25 mouse cellular contexts compared by ENCODE assay signal in the genomic region with DNA sequence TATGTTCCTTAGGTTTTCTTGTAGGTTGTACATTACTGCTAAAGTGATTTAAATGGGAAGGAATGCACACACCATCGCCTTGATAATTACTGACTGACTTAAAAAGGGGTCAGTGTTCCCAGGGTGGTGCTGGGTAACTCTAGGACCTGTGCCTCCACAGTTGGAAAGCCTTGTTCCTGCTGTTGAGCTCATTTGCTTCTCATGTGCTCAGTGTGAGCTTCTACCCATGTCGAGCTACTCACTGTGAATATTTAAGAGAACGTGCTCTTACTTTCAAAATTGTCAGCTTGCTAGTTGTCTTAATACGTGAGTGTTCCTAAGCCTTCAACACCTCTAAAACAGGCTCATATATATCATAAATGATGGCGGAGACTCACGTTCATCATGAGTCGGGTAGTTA.
A peak's percentile ranks its signal among the peaks of the same experiment; 100 is the strongest.
DNase-seq lines count a peak whose midpoint lies in the region; ATAC-seq and TF ChIP-seq lines count a peak whose summit lies in the region.
"Had no signal": no experiment of that assay in that cellular context is flagged by ENCODE, and none has a peak within 500 bp of the region (broad histone marks: within the 10 kb centered on the region; RNA-seq: fewer than 3 reads in every experiment).

No protein-coding gene starts in this region.

- H3K27ac ChIP-seq in forebrain, embryonic 13.5 days: no peak overlapping the region
- no peak overlapping the region for H3K27ac ChIP-seq in forebrain, embryonic 12.5 days
- peak overlapping the region; percentile 57 for H3K27ac ChIP-seq in forebrain, embryonic 15.5 days (replicated peaks)
- H3K27ac ChIP-seq in forebrain, embryonic 11.5 days (ENCODE audit: low read depth, low read length): no peak overlapping the region
- 0 out of 2 replicates have a peak overlapping the region, but pooled peaks have one; percentile 6 for H3K27ac ChIP-seq in layer of hippocampus, adult 2 months
- H3K27ac ChIP-seq: embryonic facial prominence, embryonic 13.5 days; embryonic facial prominence, embryonic 15.5 days had no signal

- no peak overlapping the region for H3K9ac ChIP-seq in forebrain, embryonic 13.5 days
- H3K9ac ChIP-seq in forebrain, embryonic 12.5 days: no peak overlapping the region
- H3K9ac ChIP-seq in forebrain, embryonic 15.5 days (replicated peaks): no peak overlapping the region
- H3K9ac ChIP-seq in forebrain, embryonic 11.5 days (ENCODE audit: low read length): no peak overlapping the region
- H3K9ac ChIP-seq: embryonic facial prominence, embryonic 13.5 days; embryonic facial prominence, embryonic 15.5 days had no signal

- ATAC-seq in forebrain, embryonic 13.5 days: peak; percentile 70
- ATAC-seq in forebrain, embryonic 12.5 days (ENCODE audit: low FRiP score): no peak
- ATAC-seq in forebrain, embryonic 15.5 days (replicated peaks): peak; percentile 69
- ATAC-seq in forebrain, embryonic 11.5 days (replicated peaks; ENCODE audit: low FRiP score): no peak
- ATAC-seq: activated CD4-positive, CD25-positive, alpha-beta regulatory T cell, adult 4 months; CD4-positive, CD25-positive, alpha-beta regulatory T cell, adult 4 months; Patski had no signal

- H3K9me3 ChIP-seq in forebrain, embryonic 13.5 days (replicated peaks): no peaks in the 10 kb centered on the region
- no peaks in the 10 kb centered on the region for H3K9me3 ChIP-seq in forebrain, embryonic 12.5 days
- H3K9me3 ChIP-seq in forebrain, embryonic 15.5 days: no peaks in the 10 kb centered on the region
- H3K9me3 ChIP-seq in forebrain, embryonic 11.5 days (ENCODE audit: control insufficient read depth, low read length): no peaks in the 10 kb centered on the region
- H3K9me3 ChIP-seq: embryonic facial prominence, embryonic 13.5 days; embryonic facial prominence, embryonic 15.5 days; G1E had no signal

- TF ChIP-seq CTCF in layer of hippocampus, adult 2 months (conservative IDR thresholded peaks at IDR 0.05): no peak

- no peaks in the 10 kb centered on the region for H3K4me1 ChIP-seq in forebrain, embryonic 13.5 days
- no peaks in the 10 kb centered on the region for H3K4me1 ChIP-seq in forebrain, embryonic 12.5 days
- no peaks in the 10 kb centered on the region; the same call in 1 of the 2 replicates for H3K4me1 ChIP-seq in forebrain, embryonic 15.5 days
- no peaks in the 10 kb centered on the region for H3K4me1 ChIP-seq in forebrain, embryonic 11.5 days (replicated peaks; ENCODE audit: control insufficient read depth, insufficient read depth, low read length)
- H3K4me1 ChIP-seq: embryonic facial prominence, embryonic 13.5 days; embryonic facial prominence, embryonic 15.5 days had no signal

- H3K27me3 ChIP-seq in forebrain, embryonic 13.5 days: no peaks in the 10 kb centered on the region
- H3K27me3 ChIP-seq in forebrain, embryonic 12.5 days: no peaks in the 10 kb centered on the region
- no peaks in the 10 kb centered on the region for H3K27me3 ChIP-seq in forebrain, embryonic 15.5 days
- H3K27me3 ChIP-seq in forebrain, embryonic 11.5 days (ENCODE audit: control insufficient read depth, insufficient read depth, low read length): no peaks in the 10 kb centered on the region
- H3K27me3 ChIP-seq: CH12.LX; embryonic facial prominence, embryonic 13.5 days; embryonic facial prominence, embryonic 15.5 days; Patski had no signal

- DNase-seq in forebrain, embryonic 11.5 days (ENCODE audit: low spot score): no peak
- DNase-seq in layer of hippocampus, adult 2 months (ENCODE audit: low spot score in 2 of 2): no peak
- no peak for DNase-seq in layer of hippocampus, adult 9-10 months (ENCODE audit: low spot score)
- DNase-seq: adrenal gland, adult 8-10 months; adrenal gland, postnatal 14 days; adrenal gland, postnatal 36 days; B cell, adult 2 months; cerebellum, adult 11 months; cerebellum, adult 18-20 months; cerebellum, adult 8-10 months; cerebellum, adult 9-11 months; cerebellum, postnatal 14 days; cerebellum, postnatal 36 days; embryo, embryonic 11 days had no signal

- WGBS in forebrain, embryonic 13.5 days: 87% methylated on average over 7 of the region's 7 CpGs
- 88% methylated on average over 7 of the region's 7 CpGs for WGBS in forebrain, embryonic 12.5 days
- WGBS in forebrain, embryonic 15.5 days: 73% methylated on average over 7 of the region's 7 CpGs
- 93% methylated on average over 7 of the region's 7 CpGs for WGBS in forebrain, embryonic 11.5 days

- no peak overlapping the region for H3K4me3 ChIP-seq in forebrain, embryonic 13.5 days
- no peak overlapping the region for H3K4me3 ChIP-seq in forebrain, embryonic 12.5 days (replicated peaks)
- no peak overlapping the region for H3K4me3 ChIP-seq in forebrain, embryonic 15.5 days
- H3K4me3 ChIP-seq in forebrain, embryonic 11.5 days (ENCODE audit: low read depth, low read length): no peak overlapping the region
- H3K4me3 ChIP-seq in layer of hippocampus, adult 2 months: no peak overlapping the region
- H3K4me3 ChIP-seq: embryonic facial prominence, embryonic 13.5 days; embryonic facial prominence, embryonic 15.5 days; erythroblast, embryonic 14.5 days had no signal

- no peak overlapping the region for H3K4me2 ChIP-seq in forebrain, embryonic 13.5 days
- no peak overlapping the region for H3K4me2 ChIP-seq in forebrain, embryonic 12.5 days
- no peak overlapping the region for H3K4me2 ChIP-seq in forebrain, embryonic 15.5 days (replicated peaks)
- H3K4me2 ChIP-seq in forebrain, embryonic 11.5 days (ENCODE audit: low read depth, low read length, severe bottlenecking): no peak overlapping the region
- H3K4me2 ChIP-seq: embryonic facial prominence, embryonic 13.5 days; embryonic facial prominence, embryonic 15.5 days had no signal

- H3K36me3 ChIP-seq in forebrain, embryonic 13.5 days (ENCODE audit: poor library complexity, severe bottlenecking): peaks cover 7% of the 10 kb centered on the region
- H3K36me3 ChIP-seq in forebrain, embryonic 12.5 days (replicated peaks): peaks cover 3% of the 10 kb centered on the region; the same call in 1 of the 2 replicates
- H3K36me3 ChIP-seq in forebrain, embryonic 15.5 days: no peaks in the 10 kb centered on the region; the same call in 1 of the 2 replicates
- H3K36me3 ChIP-seq in forebrain, embryonic 11.5 days (ENCODE audit: control insufficient read depth, insufficient read depth, low read length): no peaks in the 10 kb centered on the region

Comparison
In these comparisons a context has a peak if more than half of its experiments do, and no peak if none do; other contexts are left out.
1. ATAC-seq: peak in forebrain, embryonic 13.5 days (single experiment) and forebrain, embryonic 15.5 days (single experiment); none in forebrain, embryonic 12.5 days (single experiment) and forebrain, embryonic 11.5 days (single experiment).
2. H3K27ac ChIP-seq: peak in forebrain, embryonic 15.5 days (single experiment) and layer of hippocampus, adult 2 months (single experiment); none in forebrain, embryonic 13.5 days (single experiment), forebrain, embryonic 12.5 days (single experiment) and forebrain, embryonic 11.5 days (single experiment).